Mouse (Mus musculus) embryonic fibroblast, embryonic 13.5 days (primary cell): Measurements from ENCODE around the gene U2surp.

Experiments
- CTCF ChIP-seq: IDR thresholded peaks from 2 replicates; pipeline ENCODE4 v1.5.1; 2011; ENCODE audit warnings: mild to moderate bottlenecking, control low read depth, low read length, moderate library complexity, borderline replicate concordance; ENCODE audit not compliant: insufficient read depth
- POLR2A ChIP-seq: IDR thresholded peaks from 2 replicates; pipeline ENCODE4 v1.6.1; 2011; ENCODE audit warnings: low read depth, mild to moderate bottlenecking, control low read depth, low read length, moderate library complexity

- no peak for TF ChIP-seq POLR2A
- TF ChIP-seq CTCF = no peak
Observed at GRCm38 (mm10) chr9:95540487-95540886, 28.7 kb upstream of the U2surp start.
